Mouse (Mus musculus) testis, adult 2 months (tissue): ENCODE data around the gene Timm22.

Experiments
- CTCF ChIP-seq: fragments of 200-500 bp; IDR thresholded peaks from 2 replicates; pipeline ENCODE4 v1.5.1; 2012; ENCODE audit warnings: low read depth, mild to moderate bottlenecking, inconsistent platforms, low read length, moderate library complexity; ENCODE audit not compliant: control insufficient read depth, insufficient read depth, insufficient replicate concordance
- POLR2A ChIP-seq: fragments of 200-500 bp; IDR thresholded peaks from 2 replicates; pipeline ENCODE4 v1.6.1; 2012; ENCODE audit warnings: low read depth, mild to moderate bottlenecking, inconsistent platforms, low read length, moderate library complexity; ENCODE audit not compliant: control insufficient read depth

DNA sequence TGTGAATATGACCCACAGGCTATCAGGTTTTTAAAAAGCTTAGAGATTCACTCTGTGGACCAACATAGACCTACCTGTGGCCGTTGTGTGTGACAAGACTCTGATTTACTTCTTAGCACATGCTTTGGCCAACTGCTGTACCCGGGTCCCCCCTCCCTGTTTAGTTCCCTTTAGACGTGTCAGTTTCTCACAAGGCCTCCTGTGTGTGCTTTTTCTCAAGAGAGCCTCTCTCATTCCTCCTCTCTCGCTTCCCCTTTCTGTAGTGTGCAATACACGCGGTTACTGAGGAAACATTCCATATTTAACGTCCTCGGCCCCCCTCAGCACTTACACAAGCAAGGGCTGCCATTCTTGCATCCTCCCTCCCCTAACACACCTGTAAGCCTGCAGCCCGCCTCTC, 52.0 kb downstream of the Timm22 start:
- no peak for TF ChIP-seq CTCF
- TF ChIP-seq POLR2A = no peak
